Mouse (Mus musculus) embryonic facial prominence, embryonic 13.5 days (tissue): Measurements from ENCODE around the gene Zscan29. TPM values are rescaled to one million over a fixed set of nuclear protein-coding genes. Genes with fewer than 3 reads are reported as not detected.
"Not testable (repeated sequence)": the region's sequence is repeated elsewhere in the genome, so short reads cannot be mapped to it uniquely, and the experiment has no call there.

Experiments used
- ATAC-seq: fragments of 200-750 bp; cut with Nextera tagmentation; 2 replicates; pipeline ENCODE4 v1.8.0; 2017; ENCODE audit warnings: low read depth; ENCODE audit not compliant: insufficient number of reproducible peaks, insufficient read depth, low FRiP score, low TSS enrichment
- H3K27ac ChIP-seq: fragments of 300-500 bp; sonication (generic); 2 replicates; pipeline ENCODE4 v1.5.1; 2015; ENCODE audit warnings: moderate library complexity, mild to moderate bottlenecking, inconsistent platforms
- H3K27me3 ChIP-seq: fragments of 300-500 bp; sonication (generic); 2 replicates; pipeline ENCODE4 v1.6.1; 2015; ENCODE audit warnings: mild to moderate bottlenecking, inconsistent platforms
- H3K36me3 ChIP-seq: fragments of 300-500 bp; sonication (generic); 2 replicates; pipeline ENCODE4 v1.6.1; 2015; ENCODE audit warnings: mild to moderate bottlenecking, inconsistent platforms
- H3K4me1 ChIP-seq: fragments of 300-500 bp; sonication (generic); 2 replicates; pipeline ENCODE4 v1.6.1; 2015; ENCODE audit warnings: inconsistent platforms
- H3K4me2 ChIP-seq: fragments of 300-500 bp; sonication (generic); 2 replicates; pipeline ENCODE4 v1.6.1; 2015; ENCODE audit warnings: moderate library complexity, mild to moderate bottlenecking, inconsistent platforms
- H3K4me3 ChIP-seq: fragments of 300-500 bp; sonication (generic); 2 replicates; pipeline ENCODE4 v1.5.1; 2015; ENCODE audit warnings: mild to moderate bottlenecking, inconsistent platforms
- H3K9ac ChIP-seq: fragments of 300-500 bp; sonication (generic); 2 replicates; pipeline ENCODE4 v1.6.1; 2015; ENCODE audit warnings: mild to moderate bottlenecking, inconsistent platforms
- H3K9me3 ChIP-seq: fragments of 300-500 bp; sonication (generic); 2 replicates; pipeline ENCODE4 v1.6.1; 2016; ENCODE audit warnings: inconsistent platforms
- WGBS: fragments of 180-500 bp; shearing (Covaris S2); methylation state at CpG from one replicate; pipeline ENCODE4 v1.1.7; 2015; ENCODE audit warnings: mixed read lengths; 5-methylcytosine and 5-hydroxymethylcytosine counted together
- polyA plus RNA-seq: library from polyadenylated mRNA; unstranded; fragments of >200 nt; fragmentation: Nextera tagmentation; extraction: Ambion mirVana; gene quantifications from 2 replicates; pipeline ENCODE4 v1.2.1, GENCODE M21; 2015

Zscan29 gene
- polyA plus RNA-seq, 1 experiment from 2014 or later = 11.1 TPM

DNA sequence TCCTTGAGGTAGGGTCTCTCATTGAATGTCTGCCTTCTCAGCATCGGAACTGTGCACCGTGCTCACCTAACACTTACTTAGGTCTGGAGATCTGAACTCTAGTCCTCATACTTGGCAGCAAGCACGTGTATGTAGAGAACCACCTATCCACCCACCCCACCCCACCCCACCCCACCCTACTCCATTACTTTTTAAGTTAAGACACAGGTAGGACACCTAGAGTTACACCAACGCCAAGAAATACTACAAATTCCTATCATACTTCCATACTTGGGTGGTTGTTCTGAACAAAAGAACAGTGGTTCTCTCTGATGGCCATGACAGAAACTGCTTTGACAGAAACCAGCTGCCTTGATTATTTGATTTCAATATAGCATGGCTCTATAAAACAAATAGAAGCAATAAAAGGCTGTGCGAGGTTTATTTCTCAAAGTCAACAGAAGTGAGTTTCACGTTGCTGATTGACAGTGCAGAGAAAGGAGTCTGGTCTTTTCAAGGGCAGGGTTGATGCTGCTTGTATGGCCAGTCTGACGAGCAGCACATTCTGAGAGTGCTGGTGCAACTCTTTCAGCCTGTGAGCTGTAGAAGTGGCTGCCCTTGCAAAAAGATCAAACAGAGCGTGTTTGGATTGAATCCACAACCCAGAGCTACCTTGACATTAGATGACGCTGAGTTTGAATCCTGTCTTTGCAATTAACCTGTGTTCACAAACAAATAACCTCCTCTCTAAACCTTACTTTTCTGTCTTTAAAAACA lies 41.9 kb downstream of the Zscan29 start:
- Histone ChIP-seq H3K4me2 (no peak overlapping the region), H3K9me3 (no peaks in the 10 kb centered on the region), H3K4me3 (no peak overlapping the region), H3K36me3 (no peaks in the 10 kb centered on the region), H3K27ac (no peak overlapping the region), H3K27me3 (no peaks in the 10 kb centered on the region), H3K9ac (no peak overlapping the region), H3K4me1 (no peaks in the 10 kb centered on the region)
- 62% methylated on average over 9 of the region's 9 CpGs for WGBS
- no peak for ATAC-seq

DNA sequence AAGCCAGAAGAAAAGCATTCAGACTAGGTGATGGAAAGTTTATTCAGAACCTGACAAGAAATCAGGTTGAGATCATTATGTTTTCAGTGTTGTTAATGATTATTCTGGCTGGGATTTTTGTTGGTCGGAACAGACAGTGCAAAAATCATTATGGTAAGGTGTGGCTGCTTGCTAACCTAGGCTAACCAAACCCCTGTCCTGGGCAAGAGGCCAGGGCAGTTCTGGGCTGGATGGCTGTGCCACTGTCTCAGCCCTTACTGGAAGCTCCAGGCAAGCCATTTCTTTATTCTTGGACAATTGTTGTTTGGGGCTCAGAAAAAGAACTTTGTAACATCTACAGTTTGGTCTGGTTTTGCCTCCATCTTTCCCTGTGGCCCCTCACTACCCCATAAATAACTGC lies 43.4 kb downstream of the Zscan29 start:
- WGBS = 70% methylated on average over 1 of the region's 1 CpGs

DNA sequence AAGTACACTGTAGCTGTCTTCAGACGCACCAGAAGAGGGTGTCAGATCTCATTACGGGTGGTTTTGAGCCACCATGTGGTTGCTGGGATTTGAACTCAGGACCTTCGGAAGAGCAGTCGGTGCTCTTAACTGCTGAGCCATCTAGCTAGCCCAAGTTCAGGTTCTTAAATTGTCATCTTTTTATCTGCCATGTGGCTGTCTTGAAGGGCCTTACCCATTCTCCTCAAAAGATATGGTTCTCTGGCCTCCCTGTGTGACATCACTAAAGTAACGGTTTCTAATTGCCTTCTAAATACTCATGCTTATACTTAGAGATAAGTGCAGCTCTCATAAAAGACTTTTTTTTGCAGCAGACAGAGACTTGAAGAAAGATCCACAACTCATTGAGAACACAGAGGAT lies 44.6 kb downstream of the Zscan29 start:
- H3K27me3 ChIP-seq, H3K9me3 ChIP-seq, ATAC-seq, H3K4me3 ChIP-seq, H3K36me3 ChIP-seq, H3K4me2 ChIP-seq, H3K4me1 ChIP-seq, H3K9ac ChIP-seq, H3K27ac ChIP-seq: not testable (repeated sequence)
- WGBS = 94% methylated on average over 5 of the region's 5 CpGs

More for the DNA sequence above, 43.4 kb downstream of the Zscan29 start:
- Histone ChIP-seq H3K36me3 (no peaks in the 10 kb centered on the region), H3K4me2 (no peak overlapping the region), H3K9ac (no peak overlapping the region), H3K27me3 (no peaks in the 10 kb centered on the region), H3K9me3 (no peaks in the 10 kb centered on the region), H3K4me1 (no peaks in the 10 kb centered on the region), H3K4me3 (no peak overlapping the region), H3K27ac (no peak overlapping the region)
- ATAC-seq = no peak

DNA sequence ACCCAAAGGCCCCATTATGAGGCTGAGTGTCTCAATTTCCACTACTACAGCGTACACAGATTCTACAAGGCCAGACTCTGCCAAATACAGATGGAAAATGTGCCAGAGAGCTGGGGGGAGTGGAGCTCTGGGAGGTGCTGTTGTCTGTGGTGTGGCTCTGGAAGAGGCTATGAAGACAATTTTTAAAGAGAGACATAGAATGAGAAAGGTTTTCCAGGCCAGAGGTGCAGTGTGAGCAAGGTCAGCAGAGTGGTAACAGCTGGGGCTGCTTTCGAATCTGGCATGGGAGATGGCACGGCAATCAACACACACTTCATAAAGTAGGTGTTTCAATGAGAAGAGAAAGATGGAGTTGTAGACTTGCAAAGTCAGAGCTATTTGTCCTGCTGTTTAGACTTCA lies 51.7 kb downstream of the Zscan29 start:
- H3K4me2 ChIP-seq = no peak overlapping the region
- H3K4me1 ChIP-seq = no peaks in the 10 kb centered on the region
- H3K36me3 ChIP-seq = no peaks in the 10 kb centered on the region
- H3K9me3 ChIP-seq = no peaks in the 10 kb centered on the region
- H3K9ac ChIP-seq = no peak overlapping the region
- H3K4me3 ChIP-seq = no peak overlapping the region
- 84% methylated on average over 3 of the region's 3 CpGs for WGBS
- no peaks in the 10 kb centered on the region for H3K27me3 ChIP-seq
- no peak overlapping the region for H3K27ac ChIP-seq
- no peak for ATAC-seq

DNA sequence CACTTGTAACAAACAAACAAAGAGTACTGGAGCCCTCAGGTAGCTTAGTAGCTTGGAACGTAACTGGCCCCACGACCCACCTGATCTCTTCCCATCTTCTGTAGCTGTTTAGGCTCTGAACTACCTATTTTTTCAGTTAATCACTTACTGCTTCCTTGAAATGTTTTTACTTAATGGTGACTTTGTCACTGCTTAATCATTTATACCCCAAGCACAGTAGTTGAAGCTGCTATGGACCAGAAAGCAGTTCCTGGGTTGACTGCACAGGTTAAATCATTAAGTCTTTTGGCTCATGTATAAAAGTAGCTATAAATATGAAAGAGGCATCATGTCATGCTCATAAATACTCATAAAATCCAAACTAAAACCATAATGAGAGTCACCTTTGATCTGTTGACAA lies 55.5 kb downstream of the Zscan29 start:
- H3K27me3 ChIP-seq = no peaks in the 10 kb centered on the region
- H3K4me1 ChIP-seq = no peaks in the 10 kb centered on the region
- ATAC-seq = no peak
- no peak overlapping the region for H3K4me3 ChIP-seq
- no peak overlapping the region for H3K9ac ChIP-seq
- H3K27ac ChIP-seq = no peak overlapping the region
- H3K9me3 ChIP-seq = no peaks in the 10 kb centered on the region
- WGBS = 84% methylated on average over 2 of the region's 2 CpGs
- no peaks in the 10 kb centered on the region for H3K36me3 ChIP-seq
- H3K4me2 ChIP-seq = no peak overlapping the region

DNA sequence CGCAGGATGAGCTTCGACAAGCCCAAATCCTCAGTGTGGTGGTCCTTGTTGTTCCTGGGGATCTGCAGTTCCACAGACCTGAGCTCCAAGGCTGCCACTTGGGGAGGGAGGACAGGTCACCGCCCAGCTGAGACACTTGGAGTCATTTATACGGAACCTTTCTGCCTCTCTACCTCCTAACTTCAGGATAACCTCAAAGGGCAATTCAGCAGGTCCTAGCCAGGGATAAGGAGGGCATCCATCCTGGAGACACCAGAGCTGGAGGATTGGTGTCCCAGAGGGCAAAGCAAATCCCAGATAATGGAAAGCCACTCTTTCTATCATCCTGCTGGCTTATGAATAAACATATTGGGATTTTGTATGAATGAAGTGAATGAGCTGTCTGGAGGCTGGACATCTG lies 61.2 kb downstream of the Zscan29 start, which contains the start of gene Tgm7:
Gene Tgm7, minus strand, starts transcription at position 101 of the 400 bp plus-strand sequence.
- no peak for ATAC-seq
- H3K27ac ChIP-seq = no peak within 1 kb of the TSS
- WGBS = 92% methylated on average over 4 of the region's 4 CpGs
- H3K4me1 ChIP-seq = no peaks in the 10 kb centered on the region
- no peaks in the 10 kb centered on the region for H3K27me3 ChIP-seq
- no peak within 1 kb of the TSS for H3K4me3 ChIP-seq
- no peaks in the 10 kb centered on the region for H3K36me3 ChIP-seq
- H3K4me2 ChIP-seq = no peak within 1 kb of the TSS
- H3K9ac ChIP-seq = no peak within 1 kb of the TSS
- no peaks in the 10 kb centered on the region for H3K9me3 ChIP-seq

Other genes with a start within 250 kb of the Zscan29 start
- 28.9 and 29.5 TPM in 2 replicates for gene Ubr1, start 200.4 kb downstream of the Zscan29 start, polyA plus RNA-seq
- 1.5 and 2.6 TPM in 2 replicates for gene Tmem62, start 194.1 kb downstream of the Zscan29 start, polyA plus RNA-seq
- gene Ccndbp1, start 162.7 kb downstream of the Zscan29 start, polyA plus RNA-seq = 41.7 and 45.1 TPM in 2 replicates
- gene Epb42, start 134.1 kb downstream of the Zscan29 start, polyA plus RNA-seq = 0.87 and 3.2 TPM in 2 replicates
- 0.22 TPM in 1 of 2 replicates, not detected in the other for gene Tgm5, start 85.3 kb downstream of the Zscan29 start, polyA plus RNA-seq
- not detected in 2 replicates for gene Tgm7, start 61.3 kb downstream of the Zscan29 start, polyA plus RNA-seq
- gene Adal, start 30.7 kb downstream of the Zscan29 start, polyA plus RNA-seq = 20.3 and 22.9 TPM in 2 replicates
- gene Lcmt2, start 30.5 kb downstream of the Zscan29 start, polyA plus RNA-seq = 21.5 and 22.2 TPM in 2 replicates
- gene Tubgcp4, start 471 bp downstream of the Zscan29 start, polyA plus RNA-seq = 68.0 and 71.4 TPM in 2 replicates
- 95.8 and 96.5 TPM in 2 replicates for gene Trp53bp1, start 100.3 kb upstream of the Zscan29 start, polyA plus RNA-seq
- gene Map1a, start 118.5 kb upstream of the Zscan29 start, polyA plus RNA-seq = 4.3 and 4.8 TPM in 2 replicates
- 8.4 and 11.7 TPM in 2 replicates for gene Ppip5k1, start 184.3 kb upstream of the Zscan29 start, polyA plus RNA-seq
- 12.9 and 19.7 TPM in 2 replicates for gene Ckmt1, start 186.6 kb upstream of the Zscan29 start, polyA plus RNA-seq
- gene Strc, start 216.0 kb upstream of the Zscan29 start, polyA plus RNA-seq = not detected in 2 replicates
- 657 and 685 TPM in 2 replicates for gene Pdia3, start 242.7 kb upstream of the Zscan29 start, polyA plus RNA-seq
- gene Catsper2, start 242.7 kb upstream of the Zscan29 start, polyA plus RNA-seq = 3.3 and 3.8 TPM in 2 replicates